In genomic region chr6:17816865-17817435, GRCm38 (mm10) we compare ENCODE assay signal across 8 mouse cellular contexts.
A peak's percentile ranks its signal among the peaks of the same experiment; 100 is the strongest.
DNase-seq lines count a peak whose midpoint lies in the region; ATAC-seq and TF ChIP-seq lines count a peak whose summit lies in the region.

No protein-coding gene starts in this region.

- H3K9ac ChIP-seq in heart, embryonic 13.5 days = peak overlapping the region; percentile 55
- H3K9ac ChIP-seq in midbrain, embryonic 13.5 days (replicated peaks) = peak overlapping the region; percentile 21; the same call in 1 of the 2 replicates

- no peak for DNase-seq in heart, adult 8-10 months (ENCODE audit: low spot score)
- peak; percentile 51 to 64 for DNase-seq in cerebellum, adult 2 months
- peak; percentile 50 for DNase-seq in gastrocnemius, postnatal 10 days

- peaks cover 49% of the 10 kb centered on the region for H3K4me1 ChIP-seq in heart, embryonic 13.5 days
- peaks cover 9% of the 10 kb centered on the region; the same call in 1 of the 2 replicates for H3K4me1 ChIP-seq in cerebellum, adult 2 months (ENCODE audit: control insufficient read depth, insufficient read depth, low read length)
- H3K4me1 ChIP-seq in midbrain, embryonic 13.5 days (replicated peaks) = peaks cover 19% of the 10 kb centered on the region

- 15% methylated on average over 3 of the region's 3 CpGs for WGBS in heart, embryonic 13.5 days
- WGBS in cerebellum, adult 2 months = 3% methylated on average over 3 of the region's 3 CpGs
- WGBS in midbrain, embryonic 13.5 days = 34% methylated on average over 3 of the region's 3 CpGs

- TF ChIP-seq POLR2A in cerebellum, adult 2 months (IDR thresholded peaks at IDR 0.05; ENCODE audit: borderline replicate concordance, insufficient read depth, low read length) = no peak

- no peak for ATAC-seq in heart, embryonic 13.5 days (ENCODE audit: extremely low read depth, insufficient number of reproducible peaks, low FRiP score, low TSS enrichment)
- ATAC-seq in midbrain, embryonic 13.5 days = no peak
- ATAC-seq in CD4-positive, CD25-positive, alpha-beta regulatory T cell, adult 4 months = no peak
- no peak for ATAC-seq in erythroblast, adult 5-6 weeks (replicated peaks; ENCODE audit: low FRiP score, poor library complexity, severe bottlenecking)
- ATAC-seq in megakaryocyte, adult 5-6 weeks (ENCODE audit: poor library complexity, severe bottlenecking) = no peak

- H3K27me3 ChIP-seq in heart, embryonic 13.5 days (replicated peaks) = no peaks in the 10 kb centered on the region
- H3K27me3 ChIP-seq in cerebellum, adult 2 months (ENCODE audit: control insufficient read depth, insufficient read depth, low read length) = no peaks in the 10 kb centered on the region
- no peaks in the 10 kb centered on the region for H3K27me3 ChIP-seq in midbrain, embryonic 13.5 days

- peaks cover 3% of the 10 kb centered on the region; the same call in 1 of the 2 replicates for H3K36me3 ChIP-seq in heart, embryonic 13.5 days
- peaks cover 6% of the 10 kb centered on the region for H3K36me3 ChIP-seq in midbrain, embryonic 13.5 days

- H3K4me2 ChIP-seq in heart, embryonic 13.5 days = peak overlapping the region; percentile 11; the same call in 1 of the 2 replicates
- no peak overlapping the region for H3K4me2 ChIP-seq in midbrain, embryonic 13.5 days (replicated peaks)

- H3K9me3 ChIP-seq in heart, embryonic 13.5 days = no peaks in the 10 kb centered on the region
- H3K9me3 ChIP-seq in midbrain, embryonic 13.5 days = no peaks in the 10 kb centered on the region

- no peak overlapping the region for H3K4me3 ChIP-seq in heart, embryonic 13.5 days
- H3K4me3 ChIP-seq in cerebellum, adult 2 months (replicated peaks; ENCODE audit: insufficient read depth, low read depth, low read length) = no peak overlapping the region
- H3K4me3 ChIP-seq in midbrain, embryonic 13.5 days (replicated peaks) = no peak overlapping the region

- TF ChIP-seq CTCF in cerebellum, adult 2 months (IDR thresholded peaks at IDR 0.05; ENCODE audit: borderline replicate concordance, insufficient read depth, low read depth, low read length) = no peak

- 0 out of 2 replicates have a peak overlapping the region, but pooled peaks have one; percentile 20 for H3K27ac ChIP-seq in heart, embryonic 13.5 days (replicated peaks)
- no peak overlapping the region for H3K27ac ChIP-seq in cerebellum, adult 2 months (ENCODE audit: insufficient read depth, low read length)
- H3K27ac ChIP-seq in midbrain, embryonic 13.5 days = peak overlapping the region; percentile 25
